Mouse (Mus musculus): ENCODE results near the gene Zfp513.

- TF ChIP-seq CTCF (conservative IDR thresholded peaks at IDR 0.05; ENCODE audit: insufficient read depth, insufficient read length, low read depth, low read length) (no peak), POLR2A (IDR thresholded peaks at IDR 0.05; ENCODE audit: low read depth, low read length) (no peak)
Observed at GRCm38 (mm10) chr5:31162462-31162861, 39.6 kb downstream of the Zfp513 start.
